Mouse (Mus musculus) ES-CJ7 (cell line): ENCODE measurements at regions not wholly inside any gene's neighbourhood (a gene's known extent, or its start where the extent isn't known, plus 50 kb on each side); places are given as distances from the start of the nearest gene placed in this dataset.
A peak's percentile ranks its signal among the peaks of the same experiment; 100 is the strongest.
"Not testable (repeated sequence)": the region's sequence is repeated elsewhere in the genome, so short reads cannot be mapped to it uniquely, and the experiment has no call there.

Source experiments
- DNase-seq: peaks from one replicate; pipeline ENCODE4 v3.0.0; 2011; ENCODE audit warnings: low read depth, low spot score

GRCm38 (mm10) chr12:19125541-19125940, 611.2 kb downstream of the 5730507C01Rik start:
- DNase-seq, result peak; percentile 38

- DNase-seq, result peak; percentile 89
Measured at GRCm38 (mm10) chr12:19175631-19176030, 661.3 kb downstream of the 5730507C01Rik start.

GRCm38 (mm10) chr12:19192396-19192795, 678.1 kb downstream of the 5730507C01Rik start:
- DNase-seq, result peak; percentile 33

GRCm38 (mm10) chr12:19193041-19193440, 678.7 kb downstream of the 5730507C01Rik start:
- DNase-seq, result peak; percentile 23

- DNase-seq, result peak; percentile 60
Measured at GRCm38 (mm10) chr12:19223996-19224395, 709.7 kb downstream of the 5730507C01Rik start.

- DNase-seq, result peak; percentile 20
Measured at GRCm38 (mm10) chr12:19246731-19247130, 707.6 kb upstream of the Gm21863 start.

- peak; percentile 91 for DNase-seq
Measured at GRCm38 (mm10) chr12:19288271-19288890, 665.9 kb upstream of the Gm21863 start.

GRCm38 (mm10) chr12:19289038-19289437, 665.3 kb upstream of the Gm21863 start:
- DNase-seq, result not testable (repeated sequence)

- peak; percentile 89 for DNase-seq
Measured at GRCm38 (mm10) chr12:19292068-19292770, 662.1 kb upstream of the Gm21863 start.
